Mouse (Mus musculus): ENCODE measurements at regions not wholly inside any gene's neighbourhood (a gene's known extent, or its start where the extent isn't known, plus 50 kb on each side); places are given as distances from the start of the nearest gene placed in this dataset.

DNA sequence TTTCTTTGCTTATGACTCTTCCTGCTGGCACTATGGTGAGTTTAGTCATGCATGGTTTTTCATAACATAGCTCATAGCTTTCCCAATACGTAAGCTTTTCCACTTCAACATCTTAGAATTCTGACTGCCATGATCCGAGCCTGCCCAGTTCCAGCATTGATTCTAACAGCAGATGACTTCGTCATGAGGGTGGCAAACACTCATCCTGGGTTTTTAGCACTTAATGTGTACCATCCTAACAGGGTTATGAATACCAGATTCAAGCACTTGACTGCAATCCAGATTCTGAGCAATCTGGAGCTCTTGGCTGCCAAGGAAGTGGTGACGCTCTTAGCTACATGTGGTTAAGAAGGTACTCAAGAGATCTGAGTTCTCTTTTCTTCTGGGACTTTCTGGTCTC is 128.3 kb upstream of the Sem1 start:
- Histone ChIP-seq H3K27ac (ENCODE audit: insufficient read depth, low read depth, low read length) (no peak overlapping the region), H3K4me3 (ENCODE audit: insufficient read depth, low read depth, low read length) (no peak overlapping the region), H3K4me1 (ENCODE audit: control insufficient read depth, insufficient read depth, low read length) (no peaks in the 10 kb centered on the region)
- TF ChIP-seq CTCF (IDR thresholded peaks at IDR 0.05; ENCODE audit: insufficient read depth, low read depth, low read length): no peak
- no peak for TF ChIP-seq POLR2A (IDR thresholded peaks at IDR 0.05; ENCODE audit: insufficient read depth, low read depth, low read length)
- WGBS: 91% methylated on average over 4 of the region's 4 CpGs

DNA sequence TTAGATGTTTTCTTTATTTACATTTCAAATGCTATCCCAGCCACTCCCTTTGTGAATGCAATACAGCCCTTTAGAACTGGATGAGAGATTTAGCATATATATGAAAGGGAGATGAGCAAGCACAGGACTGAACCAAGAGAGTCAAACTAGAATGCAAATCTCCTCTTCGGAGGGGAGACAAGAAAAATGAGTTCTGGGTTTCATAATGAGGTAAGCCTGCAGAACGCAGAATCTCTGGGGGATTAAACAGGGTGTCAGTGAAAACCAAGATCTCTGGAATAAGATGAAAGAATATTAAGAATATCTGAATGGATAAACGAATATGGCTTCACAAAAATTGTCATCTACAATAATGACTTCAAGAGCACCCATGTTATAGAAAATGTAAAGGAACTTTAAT is 130.6 kb upstream of the Sem1 start:
- WGBS: 86% methylated on average over 3 of the region's 3 CpGs
- TF ChIP-seq CTCF (IDR thresholded peaks at IDR 0.05; ENCODE audit: insufficient read depth, low read depth, low read length): no peak
- no peak for TF ChIP-seq POLR2A (IDR thresholded peaks at IDR 0.05; ENCODE audit: insufficient read depth, low read depth, low read length)
- Histone ChIP-seq H3K27ac (ENCODE audit: insufficient read depth, low read depth, low read length) (no peak overlapping the region), H3K4me3 (ENCODE audit: insufficient read depth, low read depth, low read length) (no peak overlapping the region), H3K4me1 (ENCODE audit: control insufficient read depth, insufficient read depth, low read length) (no peaks in the 10 kb centered on the region)

DNA sequence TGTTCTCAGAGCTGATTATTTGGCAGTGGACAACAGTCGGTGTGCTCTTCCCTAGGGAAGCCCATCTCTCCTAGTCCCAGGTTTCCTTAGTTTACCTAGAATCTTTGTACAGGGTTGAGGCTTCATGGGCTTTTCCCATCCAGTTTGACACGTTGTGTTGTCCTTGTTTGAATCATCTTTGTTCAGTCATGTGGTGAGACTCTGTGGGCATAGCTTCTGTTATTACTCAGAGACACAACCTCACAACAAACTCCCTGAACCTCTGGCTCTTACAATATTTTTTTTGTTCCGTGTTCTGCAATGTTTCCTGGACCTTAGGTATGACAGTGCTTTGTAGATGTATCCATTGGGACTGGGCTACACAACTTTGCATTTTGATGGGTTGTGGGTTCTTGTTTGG is 132.9 kb upstream of the Dlx6 start:
- TF ChIP-seq POLR2A (IDR thresholded peaks at IDR 0.05; ENCODE audit: insufficient read depth, low read depth, low read length) (no peak), CTCF (IDR thresholded peaks at IDR 0.05; ENCODE audit: insufficient read depth, low read depth, low read length) (no peak)
- H3K27ac ChIP-seq (ENCODE audit: insufficient read depth, low read depth, low read length): no peak overlapping the region
- 88% methylated on average over 3 of the region's 3 CpGs for WGBS
- no peak overlapping the region for H3K4me3 ChIP-seq (ENCODE audit: insufficient read depth, low read depth, low read length)
- H3K4me1 ChIP-seq (ENCODE audit: control insufficient read depth, insufficient read depth, low read length): no peaks in the 10 kb centered on the region

DNA sequence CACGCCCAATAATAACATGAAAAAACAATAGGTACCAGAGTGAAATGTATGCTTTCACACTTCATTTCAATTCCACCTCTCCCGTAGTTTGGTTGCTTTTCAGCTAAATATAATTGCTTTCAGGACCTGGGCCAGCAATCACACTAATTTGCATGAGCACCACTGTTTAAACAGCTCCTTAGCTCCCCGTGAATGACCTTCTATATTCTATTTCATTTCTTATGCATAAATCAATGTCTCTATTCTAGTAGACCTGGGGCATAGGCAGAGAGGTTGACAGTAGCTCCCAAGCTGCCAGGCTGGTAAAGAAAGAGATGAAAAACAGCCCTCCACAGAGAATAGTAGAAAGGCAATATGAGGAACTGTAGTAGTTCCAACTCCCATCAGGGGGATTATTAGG is 117.7 kb upstream of the Dlx6 start:
- 48% methylated on average over 3 of the region's 3 CpGs for WGBS
- Histone ChIP-seq H3K4me1 (ENCODE audit: control insufficient read depth, insufficient read depth, low read length) (no peaks in the 10 kb centered on the region), H3K27ac (ENCODE audit: insufficient read depth, low read depth, low read length) (no peak overlapping the region), H3K4me3 (ENCODE audit: insufficient read depth, low read depth, low read length) (no peak overlapping the region)
- no peak for TF ChIP-seq POLR2A (IDR thresholded peaks at IDR 0.05; ENCODE audit: insufficient read depth, low read depth, low read length)
- no peak for TF ChIP-seq CTCF (IDR thresholded peaks at IDR 0.05; ENCODE audit: insufficient read depth, low read depth, low read length)

DNA sequence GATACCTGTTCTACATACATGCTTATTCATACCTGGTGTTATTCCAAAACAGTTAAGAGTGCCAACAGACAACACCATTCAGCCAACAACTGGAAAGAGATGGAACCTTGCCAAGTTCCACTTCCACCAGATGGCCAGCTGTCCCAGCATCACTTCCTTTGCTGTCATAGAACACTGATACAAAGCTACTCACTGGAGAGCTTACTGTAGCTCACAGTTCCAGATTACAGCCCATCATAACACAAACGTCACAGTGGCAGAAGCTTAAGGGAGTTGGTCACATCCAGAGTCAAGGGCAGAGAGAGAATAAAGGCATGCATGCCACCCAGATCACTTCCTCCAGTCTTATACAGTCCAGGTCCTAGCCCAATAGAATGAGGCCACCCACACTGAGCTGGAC is 84.0 kb upstream of the Dlx6 start:
- 71% methylated on average over 1 of the region's 1 CpGs for WGBS
- no peak overlapping the region for H3K27ac ChIP-seq (ENCODE audit: insufficient read depth, low read depth, low read length)
- TF ChIP-seq CTCF (IDR thresholded peaks at IDR 0.05; ENCODE audit: insufficient read depth, low read depth, low read length) (no peak), POLR2A (IDR thresholded peaks at IDR 0.05; ENCODE audit: insufficient read depth, low read depth, low read length) (no peak)
- no peak overlapping the region for H3K4me3 ChIP-seq (ENCODE audit: insufficient read depth, low read depth, low read length)
- H3K4me1 ChIP-seq (ENCODE audit: control insufficient read depth, insufficient read depth, low read length): no peaks in the 10 kb centered on the region

DNA sequence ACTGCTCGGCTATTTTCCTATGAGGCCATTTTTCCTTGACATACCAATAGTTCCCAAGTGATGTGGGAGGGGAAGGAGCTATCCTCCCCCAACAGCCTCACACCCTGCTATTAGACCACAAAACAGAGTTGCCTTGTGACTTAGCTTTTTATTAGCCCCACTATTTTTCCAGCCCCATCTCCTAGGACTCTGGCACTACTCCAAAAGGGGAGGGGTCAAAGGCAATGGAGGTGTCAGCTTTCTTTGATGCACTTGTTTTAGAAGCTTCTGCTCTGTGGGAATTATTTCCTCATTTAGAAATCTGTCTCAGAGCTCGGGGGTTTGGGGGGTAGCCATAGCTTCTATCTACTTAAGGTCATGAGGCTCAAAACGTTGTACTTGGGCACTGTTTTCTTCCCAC is 81.6 kb upstream of the Dlx6 start:
- TF ChIP-seq POLR2A (IDR thresholded peaks at IDR 0.05; ENCODE audit: insufficient read depth, low read depth, low read length) (no peak), CTCF (IDR thresholded peaks at IDR 0.05; ENCODE audit: insufficient read depth, low read depth, low read length) (no peak)
- WGBS: 9% methylated on average over 3 of the region's 3 CpGs
- H3K27ac ChIP-seq (ENCODE audit: insufficient read depth, low read depth, low read length): 0 out of 2 replicates have a peak overlapping the region, but pooled peaks have one; percentile 25
- H3K4me3 ChIP-seq (ENCODE audit: insufficient read depth, low read depth, low read length): no peak overlapping the region
- H3K4me1 ChIP-seq (ENCODE audit: control insufficient read depth, insufficient read depth, low read length): no peaks in the 10 kb centered on the region

DNA sequence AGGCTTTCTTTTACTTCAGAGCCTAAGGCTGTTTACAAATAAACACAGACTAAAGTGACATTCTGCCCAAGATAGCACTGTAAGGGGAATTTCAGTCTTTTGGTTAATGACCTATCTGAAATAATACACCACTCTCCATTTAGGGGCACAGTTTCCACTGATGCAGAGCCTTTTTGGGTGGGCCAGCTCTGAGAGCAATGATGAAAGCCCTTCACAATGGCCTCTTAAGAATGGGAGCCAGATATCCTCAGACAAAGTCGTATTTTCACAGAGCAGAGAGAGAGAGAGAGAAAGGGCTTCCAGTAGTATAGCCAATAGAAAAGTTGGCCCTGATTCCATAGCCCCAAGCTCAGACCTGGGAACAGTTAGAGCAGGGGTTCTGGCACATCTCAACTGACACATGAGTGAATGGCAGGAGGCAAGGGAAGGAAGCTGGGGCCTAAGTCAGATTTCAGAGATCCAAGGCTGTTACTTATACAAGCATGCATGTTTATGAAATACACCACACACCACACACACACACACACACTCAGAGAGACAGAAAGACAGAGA is 77.1 kb upstream of the Dlx6 start:
- 71% methylated on average over 1 of the region's 1 CpGs for WGBS
- H3K4me3 ChIP-seq (ENCODE audit: insufficient read depth, low read depth, low read length): no peak overlapping the region
- H3K27ac ChIP-seq (ENCODE audit: insufficient read depth, low read depth, low read length): no peak overlapping the region
- TF ChIP-seq CTCF (IDR thresholded peaks at IDR 0.05; ENCODE audit: insufficient read depth, low read depth, low read length) (no peak), POLR2A (IDR thresholded peaks at IDR 0.05; ENCODE audit: insufficient read depth, low read depth, low read length) (no peak)
- H3K4me1 ChIP-seq (ENCODE audit: control insufficient read depth, insufficient read depth, low read length): no peaks in the 10 kb centered on the region

DNA sequence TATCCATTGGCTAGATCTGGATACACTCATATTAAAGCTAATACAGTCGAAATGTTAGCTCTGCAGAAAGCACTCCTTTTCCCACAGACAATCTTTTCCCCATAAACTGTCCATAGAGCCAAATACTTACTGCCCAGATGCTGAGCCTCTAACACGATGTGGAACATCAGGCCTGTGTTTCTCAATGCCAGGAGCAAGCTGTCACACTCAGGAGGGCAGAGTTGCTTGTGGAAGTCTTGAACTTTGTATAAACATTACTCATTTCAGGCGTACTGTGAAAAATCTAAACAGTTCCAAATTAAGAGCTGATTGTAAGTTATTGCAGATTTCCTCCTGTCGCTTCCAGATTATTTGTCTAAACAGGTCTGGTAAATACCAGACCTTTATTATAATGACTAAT is 75.6 kb upstream of the Dlx6 start:
- Histone ChIP-seq H3K4me1 (ENCODE audit: control insufficient read depth, insufficient read depth, low read length) (no peaks in the 10 kb centered on the region), H3K4me3 (ENCODE audit: insufficient read depth, low read depth, low read length) (no peak overlapping the region), H3K27ac (ENCODE audit: insufficient read depth, low read depth, low read length) (no peak overlapping the region)
- TF ChIP-seq POLR2A (IDR thresholded peaks at IDR 0.05; ENCODE audit: insufficient read depth, low read depth, low read length) (no peak), CTCF (IDR thresholded peaks at IDR 0.05; ENCODE audit: insufficient read depth, low read depth, low read length) (no peak)
- WGBS: 47% methylated on average over 4 of the region's 4 CpGs

DNA sequence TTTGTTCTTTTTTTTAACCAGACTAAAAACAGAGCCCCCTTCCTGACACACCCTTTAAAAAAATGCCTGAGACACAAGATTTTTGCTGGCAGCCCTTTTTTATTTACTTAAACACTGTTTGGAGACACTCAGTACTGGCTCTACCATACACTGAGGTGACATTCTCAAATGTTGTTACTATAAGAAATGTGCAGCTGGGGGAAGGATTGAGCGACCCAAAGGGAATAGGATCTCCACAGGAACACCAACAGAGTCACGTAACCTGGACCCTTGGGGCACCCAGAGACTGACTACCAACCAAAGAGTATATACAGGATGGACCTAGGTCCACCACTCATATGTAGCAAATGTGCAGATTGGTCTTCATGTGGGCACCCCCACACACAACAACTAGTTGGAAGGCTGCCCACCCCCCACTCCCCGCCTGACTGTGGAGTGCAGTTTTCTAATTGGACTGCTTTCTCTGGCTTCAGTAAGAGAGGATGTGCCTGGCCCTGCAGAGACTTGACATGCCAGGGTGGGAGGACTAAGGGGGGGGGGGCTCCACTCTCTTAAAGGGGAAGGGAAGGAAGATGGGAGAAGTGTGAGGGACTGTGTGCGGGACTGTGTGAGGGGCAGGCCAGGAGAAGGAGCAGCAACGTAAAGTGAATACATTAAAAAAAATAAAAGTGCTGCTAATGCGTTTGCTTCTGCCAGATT is 68.7 kb upstream of the Dlx6 start:
- TF ChIP-seq CTCF (IDR thresholded peaks at IDR 0.05; ENCODE audit: insufficient read depth, low read depth, low read length) (no peak), POLR2A (IDR thresholded peaks at IDR 0.05; ENCODE audit: insufficient read depth, low read depth, low read length) (no peak)
- Histone ChIP-seq H3K4me1 (ENCODE audit: control insufficient read depth, insufficient read depth, low read length) (peaks cover 5% of the 10 kb centered on the region), H3K4me3 (ENCODE audit: insufficient read depth, low read depth, low read length) (no peak overlapping the region), H3K27ac (ENCODE audit: insufficient read depth, low read depth, low read length) (no peak overlapping the region)
- 49% methylated on average over 6 of the region's 6 CpGs for WGBS

All from olfactory bulb, adult 2 months (tissue).